Mouse (Mus musculus): ENCODE data around the gene Spred2. TPM values are rescaled to one million over a fixed set of nuclear protein-coding genes. Genes with fewer than 3 reads are reported as not detected.

Gene Spred2
- polyA plus RNA-seq, 1 experiment from 2014 or later = 4.7 TPM

GRCm38 (mm10) chr11:20066106-20066505, 141.9 kb downstream of the Spred2 start:
- Histone ChIP-seq H3K27me3 (ENCODE audit: insufficient read depth, poor library complexity, severe bottlenecking) (no peaks in the 10 kb centered on the region), H3K4me3 (no peak overlapping the region), H3K27ac (no peak overlapping the region), H3K36me3 (peaks cover 67% of the 10 kb centered on the region), H3K4me1 (replicated peaks) (peaks cover 13% of the 10 kb centered on the region; the same call in 1 of the 2 replicates), H3K9me3 (no peaks in the 10 kb centered on the region)
- no peak for DNase-seq (ENCODE audit: low spot score)
- 94% methylated on average over 1 of the region's 1 CpGs for WGBS

GRCm38 (mm10) chr11:20067521-20067920, 143.3 kb downstream of the Spred2 start:
- Histone ChIP-seq H3K27ac (no peak overlapping the region), H3K4me1 (replicated peaks) (peaks cover 13% of the 10 kb centered on the region; the same call in 1 of the 2 replicates), H3K27me3 (ENCODE audit: insufficient read depth, poor library complexity, severe bottlenecking) (no peaks in the 10 kb centered on the region), H3K36me3 (peaks cover 71% of the 10 kb centered on the region), H3K9me3 (no peaks in the 10 kb centered on the region), H3K4me3 (no peak overlapping the region)
- 87% methylated on average over 1 of the region's 1 CpGs for WGBS
- DNase-seq (ENCODE audit: low spot score) = no peak

GRCm38 (mm10) chr11:20068346-20069004, 144.3 kb downstream of the Spred2 start:
- H3K27ac ChIP-seq = no peak overlapping the region
- H3K4me1 ChIP-seq (replicated peaks) = peaks cover 13% of the 10 kb centered on the region; the same call in 1 of the 2 replicates
- WGBS = 97% methylated on average over 6 of the region's 6 CpGs
- H3K36me3 ChIP-seq = peaks cover 81% of the 10 kb centered on the region
- H3K9me3 ChIP-seq = no peaks in the 10 kb centered on the region
- no peaks in the 10 kb centered on the region for H3K27me3 ChIP-seq (ENCODE audit: insufficient read depth, poor library complexity, severe bottlenecking)
- H3K4me3 ChIP-seq = no peak overlapping the region
- DNase-seq (ENCODE audit: low spot score) = no peak

- H3K9me3 ChIP-seq = no peaks in the 10 kb centered on the region
- DNase-seq (ENCODE audit: low spot score) = no peak
- no peaks in the 10 kb centered on the region for H3K4me1 ChIP-seq (replicated peaks)
- WGBS = 86% methylated on average over 3 of the region's 3 CpGs
- no peak overlapping the region for H3K27ac ChIP-seq
- H3K36me3 ChIP-seq = peaks cover 82% of the 10 kb centered on the region
- no peaks in the 10 kb centered on the region for H3K27me3 ChIP-seq (ENCODE audit: insufficient read depth, poor library complexity, severe bottlenecking)
- no peak overlapping the region for H3K4me3 ChIP-seq
Measured at GRCm38 (mm10) chr11:20072174-20072573, 148.0 kb downstream of the Spred2 start.

GRCm38 (mm10) chr11:20072826-20073225, 148.7 kb downstream of the Spred2 start:
- Histone ChIP-seq H3K27ac (no peak overlapping the region), H3K4me3 (no peak overlapping the region), H3K9me3 (no peaks in the 10 kb centered on the region), H3K4me1 (replicated peaks) (no peaks in the 10 kb centered on the region), H3K27me3 (ENCODE audit: insufficient read depth, poor library complexity, severe bottlenecking) (no peaks in the 10 kb centered on the region), H3K36me3 (peaks cover 85% of the 10 kb centered on the region)
- WGBS = 92% methylated on average over 5 of the region's 5 CpGs
- DNase-seq (ENCODE audit: low spot score) = no peak

Other genes starting within 250 kb of the Spred2 start
- gene Actr2, start 188.5 kb downstream of the Spred2 start, polyA plus RNA-seq (2016; fragmentation: Nextera tagmentation; extraction: Ambion mirVana) = 104 and 111 TPM in 2 replicates